Mouse (Mus musculus) bone marrow, adult 2 months (tissue): ENCODE measurements around the gene Rad51b.

ENCODE experiments used
- CTCF ChIP-seq: fragments of 200-500 bp; IDR thresholded peaks from 2 replicates; pipeline ENCODE4 v1.5.1; 2011; ENCODE audit warnings: low read length, control low read depth; ENCODE audit not compliant: control insufficient read depth, insufficient read depth
- POLR2A ChIP-seq: fragments of 200-500 bp; IDR thresholded peaks from 2 replicates; pipeline ENCODE4 v1.6.1; 2011; ENCODE audit warnings: low read depth, mild to moderate bottlenecking, control low read depth, low read length, borderline replicate concordance; ENCODE audit not compliant: control insufficient read depth

GRCm38 (mm10) chr12:79320895-79321294, 23.8 kb downstream of the Rad51b start:
- TF ChIP-seq POLR2A, result no peak
- TF ChIP-seq CTCF, result no peak
